Comparison of ENCODE assay signal across 12 mouse cellular contexts in genomic region chr11:32615561-32615960, GRCm38 (mm10). TPM values are rescaled to one million over a fixed set of nuclear protein-coding genes. Genes with fewer than 3 reads are reported as not detected.
A peak's percentile ranks its signal among the peaks of the same experiment; 100 is the strongest.
DNase-seq lines count a peak whose midpoint lies in the region; ATAC-seq and TF ChIP-seq lines count a peak whose summit lies in the region.
"Had no signal": no experiment of that assay in that cellular context is flagged by ENCODE, and none has a peak within 500 bp of the region (broad histone marks: within the 10 kb centered on the region; RNA-seq: fewer than 3 reads in every experiment).

No protein-coding gene starts in this region.

- H3K27me3 ChIP-seq in intestine, embryonic 14.5 days (replicated peaks; ENCODE audit: control insufficient read depth, insufficient read depth, low read length), result no peaks in the 10 kb centered on the region
- H3K27me3 ChIP-seq in intestine, postnatal 0 days (replicated peaks; ENCODE audit: control insufficient read depth, insufficient read depth, low read length), result no peaks in the 10 kb centered on the region
- H3K27me3 ChIP-seq in limb, embryonic 10.5 days (ENCODE audit: low read depth, poor library complexity, severe bottlenecking), result no peaks in the 10 kb centered on the region

- H3K9me3 ChIP-seq in intestine, embryonic 14.5 days (ENCODE audit: control insufficient read depth, low read length), result no peaks in the 10 kb centered on the region
- H3K9me3 ChIP-seq in intestine, postnatal 0 days (ENCODE audit: control insufficient read depth), result no peaks in the 10 kb centered on the region
- no peaks in the 10 kb centered on the region for H3K9me3 ChIP-seq in ES-E14 (ENCODE audit: control insufficient read depth, insufficient read depth, low read depth, low read length)
- no peaks in the 10 kb centered on the region for H3K9me3 ChIP-seq in limb, embryonic 10.5 days (replicated peaks)

- H3K4me1 ChIP-seq in intestine, embryonic 14.5 days (replicated peaks; ENCODE audit: control insufficient read depth, insufficient read depth, low read length), result peaks cover 19% of the 10 kb centered on the region
- H3K4me1 ChIP-seq in intestine, postnatal 0 days (replicated peaks; ENCODE audit: control insufficient read depth, insufficient read depth, low read length), result peaks cover 2% of the 10 kb centered on the region; the same call in 1 of the 2 replicates
- H3K4me1 ChIP-seq in ES-E14 (ENCODE audit: control insufficient read depth in 2 of 2, insufficient read depth in 2 of 2, low read length in 2 of 2, poor library complexity in 1 of 2), result peaks cover 2 to 16% of the 10 kb centered on the region in 2 experiments; a peak in 2 of 4 replicates
- H3K4me1 ChIP-seq in limb, embryonic 10.5 days, result peaks cover 40% of the 10 kb centered on the region

- H3K27ac ChIP-seq in intestine, embryonic 14.5 days (ENCODE audit: low read depth), result no peak overlapping the region
- H3K27ac ChIP-seq in intestine, postnatal 0 days (ENCODE audit: low read depth, low read length), result no peak overlapping the region
- no peak overlapping the region for H3K27ac ChIP-seq in ES-E14 (ENCODE audit: insufficient read depth, low read depth, low read length, poor library complexity, severe bottlenecking)
- peak overlapping the region; percentile 58 for H3K27ac ChIP-seq in limb, embryonic 10.5 days
- H3K27ac ChIP-seq: kidney, postnatal 0 days had no signal

- no peaks in the 10 kb centered on the region for H3K36me3 ChIP-seq in intestine, embryonic 14.5 days (ENCODE audit: control insufficient read depth, insufficient read depth, low read length)
- peaks cover 20% of the 10 kb centered on the region; the same call in 1 of the 2 replicates for H3K36me3 ChIP-seq in intestine, postnatal 0 days (ENCODE audit: control insufficient read depth, insufficient read depth)
- peaks cover 18% of the 10 kb centered on the region for H3K36me3 ChIP-seq in ES-E14 (ENCODE audit: control insufficient read depth, insufficient read depth, low read length, poor library complexity, severe bottlenecking)
- 0 out of 2 replicates have a peak, but pooled peaks cover 3% of the 10 kb centered on the region for H3K36me3 ChIP-seq in limb, embryonic 10.5 days

- intact Hi-C loops in gastrocnemius, postnatal 36 days (cut with DNase I), result no loop called here

- H3K9ac ChIP-seq in intestine, embryonic 14.5 days (ENCODE audit: low read length), result no peak overlapping the region
- no peak overlapping the region for H3K9ac ChIP-seq in intestine, postnatal 0 days (ENCODE audit: low read depth, low read length)
- H3K9ac ChIP-seq in ES-E14 (ENCODE audit: insufficient read depth, low read depth, low read length, poor library complexity, severe bottlenecking), result no peak overlapping the region; the same call in 1 of the 2 replicates

- in situ Hi-C loops in ES-E14 (cut with MboI; ENCODE audit: low sequenced_read_pairs in 2 of 2, unreplicated experiment in 2 of 2), result no loop called here

- WGBS in intestine, embryonic 14.5 days, result 22% methylated on average over 11 of the region's 11 CpGs
- WGBS in intestine, postnatal 0 days, result 48% methylated on average over 11 of the region's 11 CpGs
- 9% methylated on average over 11 of the region's 11 CpGs for WGBS in limb, embryonic 10.5 days

- 0 out of 2 replicates have a peak overlapping the region, but pooled peaks have one; percentile 6 for H3K4me3 ChIP-seq in intestine, embryonic 14.5 days (ENCODE audit: low read depth, low read length)
- no peak overlapping the region for H3K4me3 ChIP-seq in intestine, postnatal 0 days (ENCODE audit: low read depth, low read length)
- H3K4me3 ChIP-seq in ES-E14 (ENCODE audit: insufficient read depth in 1 of 2, low read depth in 1 of 2, low read length in 2 of 2, poor library complexity in 1 of 2, severe bottlenecking in 1 of 2), result peak overlapping the region; percentile 29 to 39; a peak in 2 of 4 replicates
- H3K4me3 ChIP-seq in limb, embryonic 10.5 days, result peak overlapping the region; percentile 11; the same call in 1 of the 2 replicates

- ATAC-seq in intestine, embryonic 14.5 days (replicated peaks; ENCODE audit: low FRiP score, low TSS enrichment, low read depth), result no peak
- no peak for ATAC-seq in intestine, postnatal 0 days

- no peak for TF ChIP-seq CTCF in intestine, postnatal 0 days (IDR thresholded peaks at IDR 0.05; ENCODE audit: low read depth)

- peak overlapping the region; percentile 34 for H3K4me2 ChIP-seq in intestine, embryonic 14.5 days (ENCODE audit: low read length)
- H3K4me2 ChIP-seq in intestine, postnatal 0 days (replicated peaks; ENCODE audit: low read depth), result no peak overlapping the region
- H3K4me2 ChIP-seq: liver, embryonic 11.5 days had no signal

- no peak for DNase-seq in intestine, embryonic 14.5 days (ENCODE audit: low spot score)
- no peak for DNase-seq in ES-E14 (ENCODE audit: low read depth, low spot score)
- DNase-seq in brain, adult 2 months (ENCODE audit: low read depth, low spot score), result peak; percentile 37
- peak; percentile 50 for DNase-seq in limb, embryonic 10.5 days (ENCODE audit: low spot score)
- DNase-seq in gastrocnemius, postnatal 36 days, result no peak
- no peak for DNase-seq in adrenal gland, adult 8-10 months
- DNase-seq: heart, postnatal 10 days; lung, postnatal 14 days; thymus, postnatal 4 days had no signal

TF ChIP-seq in ES-E14, 5 proteins besides CTCF, POLR2A, EP300 and RAD21:
- TF ChIP-seq CHD2 (IDR thresholded peaks at IDR 0.05; ENCODE audit: low read depth, low read length) (no peak), HCFC1 (IDR thresholded peaks at IDR 0.05; ENCODE audit: borderline replicate concordance, insufficient read depth, low read length) (no peak), ZNF384 (IDR thresholded peaks at IDR 0.05; ENCODE audit: low read depth, low read length) (no peak), MAFK (IDR thresholded peaks at IDR 0.05; ENCODE audit: insufficient read depth, low read depth, low read length) (no peak)

RNA-seq across cellular contexts. Expression of gene Fbxw11, which starts 27.0 kb away (rescaled TPM):
- polyA plus RNA-seq in intestine, embryonic 14.5 days (2014; fragmentation: Nextera tagmentation; extraction: Ambion mirVana), result 69.2 and 72.1 TPM in 2 replicates
- polyA plus RNA-seq in intestine, postnatal 0 days (2015; fragmentation: Nextera tagmentation; extraction: Ambion mirVana), result 33.8 and 34.0 TPM in 2 replicates
- total RNA-seq in ES-E14 (2012; rRNA removed), result 37.7 and 45.8 TPM in 2 replicates
- 77.6 and 96.4 TPM in 2 replicates for polyA plus RNA-seq in limb, embryonic 10.5 days (2016; fragmentation: Nextera tagmentation; extraction: Ambion mirVana)
- total RNA-seq in gastrocnemius, postnatal 36 days (2021), result 10 to 100 TPM; 51.0 to 52.6 TPM
- 100 to 1,000 TPM; 117 to 132 (median 119) TPM for total RNA-seq in adrenal gland, adult 8-10 months (2022)

Comparison
In these comparisons a context has a peak if more than half of its experiments do, and no peak if none do; other contexts are left out.
1. DNase-seq: peak in brain, adult 2 months (single experiment) and limb, embryonic 10.5 days (single experiment); none in intestine, embryonic 14.5 days (single experiment), ES-E14 (single experiment), gastrocnemius, postnatal 36 days (0 of 2) and adrenal gland, adult 8-10 months (single experiment).